Mouse (Mus musculus) MEL (cell line): ENCODE data around the gene Map3k12. TPM values are rescaled to one million over a fixed set of nuclear protein-coding genes. Genes with fewer than 3 reads are reported as not detected.

ENCODE experiments used
- DNase-seq: peaks from one replicate; pipeline ENCODE4 v3.0.0; 2011; ENCODE audit warnings: low read depth, low spot score
- H3K27ac ChIP-seq: 2 replicates; pipeline ENCODE4 v1.5.1; 2012; ENCODE audit warnings: low read depth, mild to moderate bottlenecking, control low read depth, low read length, moderate library complexity; ENCODE audit not compliant: control insufficient read depth
- H3K27me3 ChIP-seq, 2 experiments: fragments of 150-350 bp in 1 of 2; sonication (generic) in 1 of 2; 2 replicates each; pipeline ENCODE4 v1.6.1; 2012; ENCODE audit warnings: low read length in 2 of 2, mild to moderate bottlenecking in 2 of 2, improper control_type of control experiment in 1 of 2, moderate library complexity in 1 of 2; ENCODE audit not compliant: insufficient read depth in 2 of 2, control insufficient read depth in 1 of 2
- H3K36me3 ChIP-seq, 2 experiments: 2 replicates each; pipeline ENCODE4 v1.6.1; 2012 to 2014; ENCODE audit warnings: low read length in 2 of 2, improper control_type of control experiment in 1 of 2, inconsistent platforms in 1 of 2, mild to moderate bottlenecking in 1 of 2; ENCODE audit not compliant: insufficient read depth in 2 of 2, control insufficient read depth in 1 of 2
- H3K4me1 ChIP-seq, 2 experiments: fragments of 150-350 bp in 1 of 2; sonication (generic) in 1 of 2; 2 replicates each; pipeline ENCODE4 v1.6.1; 2012; ENCODE audit warnings: low read length in 2 of 2, improper control_type of control experiment in 1 of 2, mild to moderate bottlenecking in 1 of 2; ENCODE audit not compliant: insufficient read depth in 2 of 2, control insufficient read depth in 1 of 2
- H3K4me3 ChIP-seq, 2 experiments: fragments of 150-350 bp in 1 of 2; sonication (generic) in 1 of 2; 2 replicates each; pipeline ENCODE4 v1.5.1; 2012; ENCODE audit warnings: low read depth in 2 of 2, low read length in 2 of 2, mild to moderate bottlenecking in 2 of 2, moderate library complexity in 2 of 2, control low read depth in 1 of 2, improper control_type of control experiment in 1 of 2; ENCODE audit not compliant: control insufficient read depth in 1 of 2, insufficient read depth in 1 of 2
- H3K79me2 ChIP-seq: 2 replicates; pipeline ENCODE4 v1.6.1; 2012; ENCODE audit warnings: mild to moderate bottlenecking, low read length, moderate library complexity; ENCODE audit not compliant: control insufficient read depth, poor library complexity, insufficient read depth
- H3K9ac ChIP-seq: 2 replicates; pipeline ENCODE4 v1.6.1; 2012; ENCODE audit warnings: low read depth, mild to moderate bottlenecking, control low read depth, low read length, moderate library complexity; ENCODE audit not compliant: control insufficient read depth, poor library complexity, severe bottlenecking
- H3K9me3 ChIP-seq: fragments of 150-350 bp; sonication (generic); replicated peaks from 2 replicates; pipeline ENCODE4 v1.6.1; 2012; ENCODE audit warnings: mild to moderate bottlenecking, low read length, improper control_type of control experiment, moderate library complexity; ENCODE audit not compliant: insufficient read depth
- BHLHE40 ChIP-seq: IDR thresholded peaks from 2 replicates; pipeline ENCODE4 v1.6.1; 2012; ENCODE audit warnings: low read depth, mild to moderate bottlenecking, inconsistent platforms, low read length, improper control_type of control experiment, borderline replicate concordance
- CHD1 ChIP-seq: IDR thresholded peaks from 2 replicates; pipeline ENCODE4 v1.6.1; 2012; ENCODE audit warnings: low read depth, mild to moderate bottlenecking, inconsistent platforms, low read length, improper control_type of control experiment
- CHD2 ChIP-seq: IDR thresholded peaks from 2 replicates; pipeline ENCODE4 v1.6.1; 2011; ENCODE audit warnings: low read length, improper control_type of control experiment
- CTCF ChIP-seq, 3 experiments: IDR thresholded peaks in 2 of 3; conservative IDR thresholded peaks in 1 of 3; 2 replicates each; pipeline ENCODE4 v1.5.1; 2011 to 2012; ENCODE audit warnings: low read length in 3 of 3, low read depth in 2 of 3, mild to moderate bottlenecking in 2 of 3, improper control_type of control experiment in 1 of 3, inconsistent platforms in 1 of 3, mixed read lengths in 1 of 3, moderate library complexity in 1 of 3; ENCODE audit not compliant: control insufficient read depth in 1 of 3, insufficient read depth in 1 of 3, poor library complexity in 1 of 3, severe bottlenecking in 1 of 3
- EP300 ChIP-seq, 2 experiments: IDR thresholded peaks; 2 replicates each; pipeline ENCODE4 v1.6.1; 2011; ENCODE audit warnings: improper control_type of control experiment in 2 of 2, low read length in 2 of 2, low read depth in 1 of 2, mild to moderate bottlenecking in 1 of 2
- ETS1 ChIP-seq: IDR thresholded peaks from 2 replicates; pipeline ENCODE4 v1.6.1; 2012; ENCODE audit warnings: low read depth, mild to moderate bottlenecking, inconsistent platforms, low read length, improper control_type of control experiment, moderate library complexity
- GABPA ChIP-seq: IDR thresholded peaks from 2 replicates; pipeline ENCODE4 v1.6.1; 2012; ENCODE audit warnings: low read depth, mild to moderate bottlenecking, inconsistent platforms, low read length, improper control_type of control experiment, moderate library complexity
- GATA1 ChIP-seq: IDR thresholded peaks from 2 replicates; pipeline ENCODE4 v1.6.1; 2011; ENCODE audit warnings: low read depth, low read length, improper control_type of control experiment
- HCFC1 ChIP-seq: IDR thresholded peaks from 2 replicates; pipeline ENCODE4 v1.6.1; 2012; ENCODE audit warnings: low read depth, mild to moderate bottlenecking, inconsistent platforms, low read length, improper control_type of control experiment, moderate library complexity
- KAT2A ChIP-seq: conservative IDR thresholded peaks from 2 replicates; pipeline ENCODE4 v1.6.1; 2012; ENCODE audit warnings: low read depth, low read length, improper control_type of control experiment, inconsistent platforms
- MAFK ChIP-seq: IDR thresholded peaks from 2 replicates; pipeline ENCODE4 v1.6.1; 2011; ENCODE audit warnings: low read depth, mild to moderate bottlenecking, low read length, improper control_type of control experiment, borderline replicate concordance
- MYB ChIP-seq: IDR thresholded peaks from 2 replicates; pipeline ENCODE4 v1.6.1; 2011; ENCODE audit warnings: mild to moderate bottlenecking, low read depth, low read length, improper control_type of control experiment
- MYC ChIP-seq: IDR thresholded peaks from 2 replicates; pipeline ENCODE4 v1.6.1; 2011; ENCODE audit warnings: low read depth, mild to moderate bottlenecking, low read length, improper control_type of control experiment, moderate library complexity
- NELFE ChIP-seq: IDR thresholded peaks from 2 replicates; pipeline ENCODE4 v1.6.1; 2011; ENCODE audit warnings: low read depth, low read length, improper control_type of control experiment
- NRF1 ChIP-seq: IDR thresholded peaks from 2 replicates; pipeline ENCODE4 v1.6.1; 2014; ENCODE audit warnings: low read depth, mild to moderate bottlenecking, inconsistent platforms, low read length, improper control_type of control experiment, moderate library complexity; ENCODE audit not compliant: poor library complexity, insufficient read depth, severe bottlenecking
- POLR2A ChIP-seq, 2 experiments: IDR thresholded peaks; 2 replicates each; pipeline ENCODE4 v1.6.1; 2011 to 2012; ENCODE audit warnings: low read length in 2 of 2, mild to moderate bottlenecking in 2 of 2, control low read depth in 1 of 2, improper control_type of control experiment in 1 of 2, low read depth in 1 of 2, moderate library complexity in 1 of 2; ENCODE audit not compliant: control insufficient read depth in 1 of 2, insufficient read depth in 1 of 2, poor library complexity in 1 of 2
- POLR2AphosphoS2 ChIP-seq: IDR thresholded peaks from 2 replicates; pipeline ENCODE4 v1.6.1; 2011; ENCODE audit warnings: low read length, improper control_type of control experiment
- POLR2AphosphoS5 ChIP-seq: IDR thresholded peaks from 2 replicates; pipeline ENCODE4 v1.6.1; 2012; ENCODE audit warnings: low read depth, borderline replicate concordance, mild to moderate bottlenecking, inconsistent platforms, low read length, moderate library complexity, mixed read lengths
- RAD21 ChIP-seq: IDR thresholded peaks from 2 replicates; pipeline ENCODE4 v1.6.1; 2011; ENCODE audit warnings: mild to moderate bottlenecking, low read depth, low read length, improper control_type of control experiment
- RCOR1 ChIP-seq: IDR thresholded peaks from 2 replicates; pipeline ENCODE4 v1.6.1; 2012; ENCODE audit warnings: low read depth, mild to moderate bottlenecking, inconsistent platforms, low read length, improper control_type of control experiment
- SIN3A ChIP-seq: IDR thresholded peaks from 2 replicates; pipeline ENCODE4 v1.6.1; 2012; ENCODE audit warnings: low read length, improper control_type of control experiment, inconsistent platforms
- SMC3 ChIP-seq: IDR thresholded peaks from 2 replicates; pipeline ENCODE4 v1.6.1; 2011; ENCODE audit warnings: low read depth, low read length, improper control_type of control experiment
- TAL1 ChIP-seq: IDR thresholded peaks from 2 replicates; pipeline ENCODE4 v1.6.1; 2012; ENCODE audit warnings: mild to moderate bottlenecking, inconsistent platforms, low read length, moderate library complexity, mixed read lengths
- TBP ChIP-seq: IDR thresholded peaks from 2 replicates; pipeline ENCODE4 v1.8.0; 2011; ENCODE audit warnings: low read depth, low read length, improper control_type of control experiment
- TCF12 ChIP-seq: IDR thresholded peaks from 2 replicates; pipeline ENCODE4 v1.6.1; 2014; ENCODE audit warnings: low read depth, mild to moderate bottlenecking, inconsistent platforms, low read length, improper control_type of control experiment, moderate library complexity
- UBTF ChIP-seq: IDR thresholded peaks from 2 replicates; pipeline ENCODE4 v1.6.1; 2012; ENCODE audit warnings: low read depth, mild to moderate bottlenecking, inconsistent platforms, low read length, improper control_type of control experiment, moderate library complexity, borderline replicate concordance; ENCODE audit not compliant: insufficient read depth
- ZC3H11A ChIP-seq: IDR thresholded peaks from 2 replicates; pipeline ENCODE4 v1.6.1; 2012; ENCODE audit warnings: low read depth, mild to moderate bottlenecking, inconsistent platforms, low read length, improper control_type of control experiment
- ZKSCAN1 ChIP-seq: IDR thresholded peaks from 2 replicates; pipeline ENCODE4 v1.6.1; 2012; ENCODE audit warnings: low read depth, mild to moderate bottlenecking, inconsistent platforms, low read length, improper control_type of control experiment, moderate library complexity
- ZMIZ1 ChIP-seq: IDR thresholded peaks from 2 replicates; pipeline ENCODE4 v1.6.1; 2012; ENCODE audit warnings: low read depth, mild to moderate bottlenecking, inconsistent platforms, low read length, improper control_type of control experiment, moderate library complexity
- ZNF384 ChIP-seq: IDR thresholded peaks from 2 replicates; pipeline ENCODE4 v1.6.1; 2012; ENCODE audit warnings: low read depth, mild to moderate bottlenecking, inconsistent platforms, low read length, improper control_type of control experiment
- polyA plus RNA-seq, 2 experiments: library from polyadenylated mRNA; stranded (reverse) in 1 of 2; unstranded in 1 of 2; fragments of >175 nt in 1 of 2; fragments of >200 nt in 1 of 2; gene quantifications; 2 replicates each; pipeline versions ENCODE4 v1.2.1 to v1.2.4; 2012; ENCODE audit warnings: low replicate concordance in 2 of 2, low read depth in 1 of 2; ENCODE audit not compliant: insufficient read length in 2 of 2, insufficient read depth in 1 of 2, missing spikeins in 1 of 2
- total RNA-seq: library from RNA; depleted of rRNA; stranded (reverse); fragments of 300-350 nt; gene quantifications from 2 replicates; pipeline ENCODE4 v1.2.3, GENCODE M21; 2012

Gene Map3k12
- total and polyA plus RNA-seq, 3 experiments, result 1.7 to 2.8 TPM; not detected in 1

- no peaks in the 10 kb centered on the region for H3K9me3 ChIP-seq
- DNase-seq, result no peak
- TF ChIP-seq GABPA, result no peak
- TF ChIP-seq CTCF (IDR thresholded peaks at IDR 0.05 in 2 of 3, conservative IDR thresholded peaks at IDR 0.05 in 1 of 3; ENCODE audit: control insufficient read depth in 1 of 3, insufficient read depth in 1 of 3, low read depth in 2 of 3, low read length in 3 of 3, poor library complexity in 1 of 3, severe bottlenecking in 1 of 3), result no peak
- no peak for TF ChIP-seq BHLHE40
- TF ChIP-seq ZC3H11A, result no peak
- peak; percentile 76; the same call in 1 of the 2 replicates for TF ChIP-seq POLR2AphosphoS2
- TF ChIP-seq MYB, result no peak
- TF ChIP-seq CHD2, result no peak
- no peak for TF ChIP-seq CHD1
- TF ChIP-seq SMC3, result no peak
- 0 out of 2 replicates have a peak, but pooled peaks have one; percentile 20 for TF ChIP-seq ZMIZ1
- TF ChIP-seq TBP, result no peak
- no peak for TF ChIP-seq ETS1
- TF ChIP-seq ZKSCAN1, result 0 out of 2 replicates have a peak, but pooled peaks have one; percentile 2
- no peak for TF ChIP-seq UBTF
- TF ChIP-seq RAD21, result no peak
- TF ChIP-seq POLR2AphosphoS5, result no peak
- TF ChIP-seq RCOR1, result no peak
- 0 out of 2 replicates have a peak, but pooled peaks have one; percentile 14 for TF ChIP-seq NELFE
- no peak for TF ChIP-seq HCFC1
- TF ChIP-seq, all 39 proteins: peak for 4
- Histone ChIP-seq H3K9ac (no peak overlapping the region), H3K36me3 (peaks cover 7 to 14% of the 10 kb centered on the region in 2 experiments), H3K4me1 (peaks cover 7 to 26% of the 10 kb centered on the region in 2 experiments), H3K4me3 (no peak overlapping the region), H3K79me2 (no peaks in the 10 kb centered on the region), H3K27ac (no peak overlapping the region), H3K27me3 (no peaks in the 10 kb centered on the region)
These were observed 10.0 kb downstream of the Map3k12 start for GRCm38 (mm10) chr15:102506864-102507263.

DNA sequence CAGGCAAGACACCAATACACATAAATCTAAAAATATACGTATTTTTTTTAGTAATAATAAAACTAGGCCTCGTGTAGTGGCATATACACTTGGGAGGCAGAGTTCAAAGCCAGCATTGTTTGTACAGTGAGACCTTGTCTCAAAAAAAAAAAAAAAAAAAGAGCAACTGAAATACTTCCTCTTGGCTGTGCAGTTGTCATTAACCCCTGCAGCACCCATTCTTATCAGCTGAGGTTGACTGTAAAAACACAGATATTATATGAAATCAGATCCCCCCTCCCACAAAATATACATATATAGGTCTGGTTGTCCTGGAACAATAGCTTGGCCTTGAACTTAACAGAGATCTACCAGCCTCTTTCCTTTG is 10.4 kb downstream of the Map3k12 start:
- Histone ChIP-seq H3K4me1 (peaks cover 7 to 26% of the 10 kb centered on the region in 2 experiments), H3K79me2 (no peaks in the 10 kb centered on the region), H3K27me3 (no peaks in the 10 kb centered on the region), H3K36me3 (peaks cover 7 to 14% of the 10 kb centered on the region in 2 experiments), H3K9ac (no peak overlapping the region), H3K4me3 (no peak overlapping the region), H3K9me3 (no peaks in the 10 kb centered on the region), H3K27ac (no peak overlapping the region)
- DNase-seq, result peak; percentile 77
- TF ChIP-seq EP300 (IDR thresholded peaks at IDR 0.05; ENCODE audit: low read depth in 1 of 2, low read length in 2 of 2) (peak; percentile 79), RCOR1 (peak; percentile 97), MYB (0 out of 2 replicates have a peak, but pooled peaks have one; percentile 57), CHD2 (no peak), MAFK (0 out of 2 replicates have a peak, but pooled peaks have one; percentile 34), CHD1 (no peak), MYC (peak; percentile 27; the same call in 1 of the 2 replicates), TAL1 (peak; percentile 60), SIN3A (peak; percentile 71; the same call in 1 of the 2 replicates), BHLHE40 (no peak; the same call in 1 of the 2 replicates), TCF12 (peak; percentile 85), HCFC1 (peak; percentile 50; the same call in 1 of the 2 replicates), KAT2A (no peak), ETS1 (peak; percentile 74; the same call in 1 of the 2 replicates), POLR2A (IDR thresholded peaks at IDR 0.05; ENCODE audit: control insufficient read depth in 1 of 2, insufficient read depth in 1 of 2, low read depth in 1 of 2, low read length in 2 of 2, poor library complexity in 1 of 2) (peak in 1 of 2 experiments; percentile 38; a peak in 1 of 4 replicates), GATA1 (peak; percentile 96), ZNF384 (peak; percentile 99), ZKSCAN1 (peak; percentile 2; the same call in 1 of the 2 replicates), TBP (0 out of 2 replicates have a peak, but pooled peaks have one; percentile 31), NRF1 (no peak), POLR2AphosphoS2 (no peak)
